Mouse (Mus musculus): ENCODE measurements at regions not wholly inside any gene's neighbourhood (a gene's known extent, or its start where the extent isn't known, plus 50 kb on each side); places are given as distances from the start of the nearest gene placed in this dataset.

DNA sequence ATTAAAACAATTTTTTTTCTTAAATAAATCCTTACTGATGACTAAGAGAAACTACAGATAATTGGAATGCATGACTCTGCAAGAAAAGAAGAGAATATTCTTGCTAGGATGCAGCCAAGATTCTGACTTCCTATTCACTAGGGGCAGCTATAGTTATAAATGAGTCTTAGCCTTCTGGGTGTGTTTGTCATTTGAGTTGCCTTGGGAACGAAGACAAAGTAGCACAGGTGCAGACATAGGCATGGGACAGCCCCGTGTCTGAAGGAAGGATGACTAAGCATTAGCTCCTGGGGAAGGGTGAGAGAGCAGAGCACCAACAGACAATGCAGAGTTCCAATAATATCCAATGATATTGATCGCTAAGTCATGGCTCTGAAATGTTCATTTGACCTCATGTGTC lies 144.3 kb upstream of the Tgfbr2 start:
- Histone ChIP-seq H3K27ac (no peak overlapping the region), H3K9ac (no peak overlapping the region), H3K9me3 (no peaks in the 10 kb centered on the region), H3K36me3 (no peaks in the 10 kb centered on the region), H3K4me3 (no peak overlapping the region), H3K27me3 (no peaks in the 10 kb centered on the region), H3K4me2 (no peak overlapping the region), H3K4me1 (replicated peaks) (no peaks in the 10 kb centered on the region; the same call in 1 of the 2 replicates)
- 77% methylated on average over 3 of the region's 3 CpGs for WGBS
- no peak for ATAC-seq (ENCODE audit: low FRiP score)

DNA sequence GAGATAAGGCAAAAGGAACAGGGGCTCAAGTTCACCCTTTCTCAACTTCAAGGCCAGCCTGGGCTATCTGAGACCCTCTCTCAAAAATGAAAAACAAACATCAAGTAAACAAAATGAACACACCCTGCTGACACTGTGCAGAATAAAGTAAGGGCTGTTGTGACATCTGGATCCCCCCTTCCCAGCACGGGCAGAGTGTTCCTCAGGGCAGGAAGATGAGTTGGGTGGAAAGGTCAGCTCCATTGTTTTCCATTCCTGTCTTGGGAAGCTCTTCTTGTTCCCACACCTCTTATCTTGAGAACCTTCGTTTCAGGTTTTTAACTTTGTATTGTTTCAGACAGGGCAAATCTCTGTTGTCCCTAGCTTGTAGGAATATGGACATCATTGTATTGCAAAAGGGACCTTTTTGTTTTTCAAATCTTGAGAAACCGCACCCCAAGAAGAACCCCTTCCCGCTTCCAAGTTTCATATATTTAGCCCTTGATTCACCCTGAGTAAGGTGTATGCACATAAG lies 141.5 kb upstream of the Tgfbr2 start:
- H3K27me3 ChIP-seq = no peaks in the 10 kb centered on the region
- no peak overlapping the region for H3K4me3 ChIP-seq
- no peak overlapping the region for H3K4me2 ChIP-seq
- no peak overlapping the region for H3K9ac ChIP-seq
- no peaks in the 10 kb centered on the region for H3K9me3 ChIP-seq
- H3K36me3 ChIP-seq = no peaks in the 10 kb centered on the region
- 83% methylated on average over 4 of the region's 4 CpGs for WGBS
- no peak for ATAC-seq (ENCODE audit: low FRiP score)
- no peaks in the 10 kb centered on the region for H3K4me1 ChIP-seq (replicated peaks)
- no peak overlapping the region for H3K27ac ChIP-seq

DNA sequence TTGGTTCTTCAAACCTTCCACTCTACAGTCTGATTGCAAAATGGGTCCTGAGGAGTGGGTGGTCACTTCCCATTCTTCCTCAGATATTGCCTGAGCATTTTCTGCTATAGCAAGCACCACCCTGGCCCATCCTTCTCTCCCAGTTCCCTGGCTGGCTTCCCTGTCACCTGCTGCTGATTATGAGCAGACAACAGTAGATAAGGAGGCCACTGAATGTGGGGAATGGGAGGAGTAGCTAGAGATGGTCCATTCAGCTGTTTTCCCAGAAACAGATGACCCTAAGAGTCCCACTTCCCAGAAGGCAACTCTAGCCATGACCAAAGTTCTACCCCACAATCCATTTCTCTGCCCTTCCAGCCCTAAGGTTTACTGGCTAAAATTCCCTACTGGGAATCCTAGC lies 139.6 kb upstream of the Tgfbr2 start:
- H3K27ac ChIP-seq = no peak overlapping the region
- H3K4me3 ChIP-seq = no peak overlapping the region
- H3K27me3 ChIP-seq = no peaks in the 10 kb centered on the region
- no peaks in the 10 kb centered on the region for H3K4me1 ChIP-seq (replicated peaks)
- no peak for ATAC-seq (ENCODE audit: low FRiP score)
- no peak overlapping the region for H3K4me2 ChIP-seq
- no peaks in the 10 kb centered on the region for H3K36me3 ChIP-seq
- no peak overlapping the region for H3K9ac ChIP-seq
- no peaks in the 10 kb centered on the region for H3K9me3 ChIP-seq

DNA sequence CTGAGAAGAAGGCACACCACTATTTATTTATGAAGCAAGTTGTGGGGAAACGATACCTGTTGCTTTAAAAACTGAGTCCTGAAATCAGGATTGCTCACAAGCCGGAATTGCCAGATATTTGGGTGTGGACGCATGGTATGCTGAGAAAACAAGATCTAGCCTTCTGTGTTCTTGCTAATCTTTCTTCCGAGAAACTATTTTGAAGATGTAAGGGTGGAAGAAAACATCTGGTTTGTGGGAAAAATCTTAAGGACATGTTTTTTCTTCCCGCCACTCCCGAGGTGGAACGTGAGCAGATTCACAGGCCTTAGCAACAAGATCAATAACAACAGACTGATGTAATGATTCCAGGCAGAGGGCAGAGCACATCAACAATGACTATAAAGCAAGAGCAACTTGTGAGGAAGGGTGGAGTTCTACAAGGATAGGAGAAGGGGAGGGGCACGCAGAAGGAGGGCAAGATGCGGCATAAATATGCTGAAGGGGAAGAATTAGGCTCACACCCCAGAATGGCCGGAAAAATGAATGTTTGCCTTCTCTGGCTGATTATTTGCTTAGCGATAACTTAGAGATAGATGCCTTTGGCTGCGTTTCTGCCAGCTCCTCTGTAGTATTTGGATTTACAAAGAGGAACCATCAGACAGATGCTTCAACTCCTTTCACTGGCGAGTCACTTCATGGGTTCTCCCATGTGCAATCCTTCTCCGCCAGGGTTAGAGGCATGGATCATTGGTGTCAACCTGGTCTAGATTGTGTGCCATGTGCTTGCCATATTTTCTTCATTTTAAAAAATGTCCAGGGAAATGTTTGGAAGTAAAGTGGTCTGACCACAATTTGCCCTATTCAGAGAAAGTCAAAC lies 139.0 kb upstream of the Tgfbr2 start:
- no peaks in the 10 kb centered on the region for H3K36me3 ChIP-seq
- no peaks in the 10 kb centered on the region for H3K9me3 ChIP-seq
- H3K27ac ChIP-seq = no peak overlapping the region
- H3K4me2 ChIP-seq = no peak overlapping the region
- no peaks in the 10 kb centered on the region for H3K27me3 ChIP-seq
- H3K9ac ChIP-seq = no peak overlapping the region
- no peak for ATAC-seq (ENCODE audit: low FRiP score)
- no peaks in the 10 kb centered on the region for H3K4me1 ChIP-seq (replicated peaks)
- H3K4me3 ChIP-seq = no peak overlapping the region
- 85% methylated on average over 14 of the region's 14 CpGs for WGBS

DNA sequence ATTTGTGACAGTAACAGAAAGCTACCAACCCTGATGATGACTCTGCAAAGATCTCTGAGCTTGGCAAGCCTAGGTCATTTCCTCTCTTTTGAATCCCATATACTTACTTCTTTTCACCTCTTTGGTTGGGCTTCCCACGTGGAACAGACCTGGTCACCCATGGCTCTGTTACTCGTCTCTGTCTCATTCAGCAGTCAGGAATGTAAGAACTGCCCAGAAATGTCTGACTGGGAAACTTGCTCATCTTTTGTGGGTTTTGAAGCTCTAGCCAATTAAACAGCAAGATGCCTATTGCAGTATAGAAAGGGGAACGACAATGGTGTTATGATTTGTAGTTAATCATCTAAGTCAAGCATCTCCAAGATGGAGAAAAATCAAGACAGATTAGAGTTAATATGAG lies 136.2 kb upstream of the Tgfbr2 start:
- Histone ChIP-seq H3K9me3 (no peaks in the 10 kb centered on the region), H3K4me2 (no peak overlapping the region), H3K4me1 (replicated peaks) (no peaks in the 10 kb centered on the region), H3K27me3 (no peaks in the 10 kb centered on the region), H3K4me3 (no peak overlapping the region), H3K27ac (no peak overlapping the region), H3K36me3 (no peaks in the 10 kb centered on the region), H3K9ac (no peak overlapping the region)
- ATAC-seq (ENCODE audit: low FRiP score) = no peak
- 76% methylated on average over 3 of the region's 3 CpGs for WGBS

DNA sequence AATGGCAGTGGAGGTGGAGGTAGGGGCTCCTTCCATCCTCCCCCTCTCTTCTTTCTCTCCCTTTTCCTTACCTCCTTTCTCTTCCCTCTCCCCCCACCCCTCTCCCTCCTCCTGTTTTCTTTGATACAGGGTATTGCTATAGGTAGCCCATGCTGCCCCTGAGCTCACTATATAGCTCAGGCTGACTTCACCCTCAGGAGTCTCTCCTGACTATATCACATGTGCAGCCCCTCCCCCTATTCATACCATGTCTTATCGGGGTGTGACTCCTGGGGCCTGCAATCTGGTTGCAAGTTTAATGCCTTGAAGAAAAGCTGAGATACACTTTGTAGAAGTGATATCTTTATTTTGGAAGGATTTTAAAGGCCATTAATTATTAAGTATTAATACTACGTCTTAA lies 126.4 kb upstream of the Tgfbr2 start:
- Histone ChIP-seq H3K9me3 (no peaks in the 10 kb centered on the region), H3K4me1 (replicated peaks) (peaks cover 3% of the 10 kb centered on the region; the same call in 1 of the 2 replicates), H3K4me3 (no peak overlapping the region), H3K27me3 (no peaks in the 10 kb centered on the region), H3K9ac (no peak overlapping the region), H3K36me3 (no peaks in the 10 kb centered on the region), H3K27ac (no peak overlapping the region), H3K4me2 (no peak overlapping the region)
- 72% methylated on average over 2 of the region's 2 CpGs for WGBS
- ATAC-seq (ENCODE audit: low FRiP score) = no peak

DNA sequence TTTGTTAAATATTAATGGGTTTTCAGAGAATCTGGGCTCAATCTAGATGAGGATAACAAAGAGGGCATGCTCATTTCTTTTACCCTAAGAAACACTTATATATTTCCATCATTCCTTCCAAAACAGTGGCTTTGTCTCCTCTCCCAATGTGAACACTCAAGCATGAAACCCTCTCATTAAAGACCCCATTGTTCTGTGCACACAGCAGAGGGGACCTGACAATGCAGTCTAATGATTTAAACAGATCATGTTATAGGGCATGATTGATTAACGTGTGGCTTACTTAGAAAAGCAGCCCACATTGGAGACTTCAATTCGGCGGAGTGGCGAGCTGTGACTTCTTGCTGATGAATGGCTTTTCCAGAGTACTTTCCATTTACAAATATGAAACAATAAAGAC lies 123.6 kb upstream of the Tgfbr2 start:
- ATAC-seq (ENCODE audit: low FRiP score) = peak; percentile 57; the same call in 1 of the 2 replicates
- whole genome bisulfite sequencing = 20% methylated on average over 4 of the region's 4 CpGs
- Histone ChIP-seq H3K9me3 (no peaks in the 10 kb centered on the region), H3K27me3 (no peaks in the 10 kb centered on the region), H3K9ac (no peak overlapping the region), H3K4me2 (no peak overlapping the region), H3K4me3 (no peak overlapping the region), H3K27ac (peak overlapping the region; percentile 41), H3K36me3 (no peaks in the 10 kb centered on the region), H3K4me1 (replicated peaks) (peaks cover 3% of the 10 kb centered on the region; the same call in 1 of the 2 replicates)

DNA sequence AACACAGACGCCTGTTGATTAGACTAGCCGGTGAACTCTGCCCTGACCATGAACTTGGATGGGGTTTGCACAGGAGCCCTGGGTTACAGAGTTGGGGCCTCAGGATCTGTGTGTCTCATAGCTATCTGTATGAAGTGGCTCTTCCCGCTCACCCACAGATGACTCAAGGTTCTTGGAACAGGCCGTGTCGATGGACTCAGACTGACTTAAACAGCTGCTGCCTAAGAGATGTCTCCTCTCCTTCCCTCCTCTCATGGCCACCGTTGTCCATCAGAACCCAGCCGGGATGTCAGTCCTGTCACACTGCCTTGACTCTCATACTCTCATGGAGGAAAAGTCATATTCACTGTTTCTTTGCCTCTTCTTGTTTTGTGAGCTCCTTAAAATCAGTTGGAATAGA lies 121.2 kb upstream of the Tgfbr2 start:
- H3K9me3 ChIP-seq = no peaks in the 10 kb centered on the region
- 88% methylated on average over 7 of the region's 7 CpGs for WGBS

DNA sequence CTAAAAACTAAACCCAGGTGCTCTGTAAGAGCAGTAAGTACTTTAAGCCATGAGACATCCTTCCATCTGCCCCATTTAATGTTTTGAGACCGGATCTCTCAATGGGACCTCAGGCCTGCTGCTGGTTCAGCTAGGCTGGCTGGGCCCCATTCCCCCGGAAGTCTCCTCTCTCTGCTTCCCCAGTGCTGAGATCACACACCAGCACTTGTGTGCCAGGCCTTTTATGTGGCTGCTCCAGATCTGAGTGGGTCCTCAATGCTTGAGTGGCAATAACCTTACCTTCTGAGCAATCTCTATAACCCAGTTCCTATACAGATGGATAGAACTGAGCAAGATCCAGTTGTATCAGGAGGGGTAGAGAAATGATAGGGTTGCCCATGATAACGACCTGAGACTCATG lies 118.9 kb upstream of the Tgfbr2 start:
- no peak overlapping the region for H3K4me2 ChIP-seq
- no peaks in the 10 kb centered on the region for H3K27me3 ChIP-seq
- WGBS = 90% methylated on average over 3 of the region's 3 CpGs
- no peaks in the 10 kb centered on the region for H3K36me3 ChIP-seq
- ATAC-seq (ENCODE audit: low FRiP score) = no peak
- H3K4me3 ChIP-seq = no peak overlapping the region
- H3K9ac ChIP-seq = no peak overlapping the region
- no peaks in the 10 kb centered on the region for H3K9me3 ChIP-seq
- H3K27ac ChIP-seq = no peak overlapping the region
- H3K4me1 ChIP-seq (replicated peaks) = peaks cover 3% of the 10 kb centered on the region; the same call in 1 of the 2 replicates

More for the DNA sequence above, 121.2 kb upstream of the Tgfbr2 start:
- no peaks in the 10 kb centered on the region for H3K36me3 ChIP-seq
- no peak overlapping the region for H3K9ac ChIP-seq
- no peak overlapping the region for H3K27ac ChIP-seq
- no peaks in the 10 kb centered on the region for H3K27me3 ChIP-seq
- peaks cover 3% of the 10 kb centered on the region; the same call in 1 of the 2 replicates for H3K4me1 ChIP-seq (replicated peaks)
- no peak overlapping the region for H3K4me3 ChIP-seq
- no peak for ATAC-seq (ENCODE audit: low FRiP score)
- no peak overlapping the region for H3K4me2 ChIP-seq

DNA sequence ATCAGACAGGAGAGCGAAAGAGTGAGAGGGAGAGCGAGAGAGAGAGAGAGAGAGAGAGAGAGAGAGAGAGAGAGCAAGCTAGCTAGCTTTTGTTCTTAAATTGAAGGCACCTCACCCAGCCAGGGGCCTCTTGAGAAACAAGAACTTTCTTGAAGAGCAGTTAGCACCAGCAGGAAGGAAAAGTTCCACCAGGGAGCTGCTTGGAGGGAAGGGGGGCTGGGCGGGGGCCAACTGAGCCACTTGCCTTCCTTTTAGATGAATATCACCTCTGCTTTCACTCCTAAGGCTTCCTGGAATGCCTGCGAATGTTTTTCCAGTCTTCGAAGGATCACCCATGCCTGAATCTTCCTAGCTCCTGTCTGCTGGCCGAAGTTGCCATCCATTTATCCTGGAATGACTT lies 118.0 kb upstream of the Tgfbr2 start:
- H3K4me3 ChIP-seq = no peak overlapping the region
- no peak overlapping the region for H3K9ac ChIP-seq
- no peaks in the 10 kb centered on the region for H3K36me3 ChIP-seq
- ATAC-seq (ENCODE audit: low FRiP score) = no peak
- no peaks in the 10 kb centered on the region for H3K4me1 ChIP-seq (replicated peaks)
- no peak overlapping the region for H3K4me2 ChIP-seq
- no peaks in the 10 kb centered on the region for H3K27me3 ChIP-seq
- no peaks in the 10 kb centered on the region for H3K9me3 ChIP-seq
- 83% methylated on average over 6 of the region's 6 CpGs for WGBS
- H3K27ac ChIP-seq = no peak overlapping the region

DNA sequence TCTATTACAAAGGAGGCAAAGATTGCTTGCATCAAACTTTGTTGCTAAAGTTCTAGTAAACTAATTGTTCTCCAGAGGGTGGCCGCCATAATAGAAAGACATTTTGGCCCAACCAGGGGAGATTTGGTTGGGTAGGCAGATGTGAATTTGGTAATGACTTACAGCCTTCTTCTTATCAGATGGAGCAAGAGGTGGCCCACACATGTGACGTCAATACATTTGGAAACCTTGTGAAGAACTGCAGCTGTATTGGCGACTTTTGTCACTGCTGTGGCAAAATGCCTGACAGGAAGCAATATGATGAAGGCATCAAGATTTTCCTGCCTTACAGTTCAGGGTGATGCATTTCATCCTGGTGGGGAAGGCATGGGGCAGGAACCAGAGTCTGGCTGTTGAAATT lies 116.5 kb upstream of the Tgfbr2 start:
- no peaks in the 10 kb centered on the region for H3K27me3 ChIP-seq
- no peaks in the 10 kb centered on the region for H3K36me3 ChIP-seq
- H3K4me1 ChIP-seq (replicated peaks) = no peaks in the 10 kb centered on the region
- 92% methylated on average over 3 of the region's 3 CpGs for WGBS
- no peak overlapping the region for H3K4me2 ChIP-seq
- no peak overlapping the region for H3K9ac ChIP-seq
- H3K27ac ChIP-seq = no peak overlapping the region
- no peaks in the 10 kb centered on the region for H3K9me3 ChIP-seq
- no peak overlapping the region for H3K4me3 ChIP-seq
- no peak for ATAC-seq (ENCODE audit: low FRiP score)

DNA sequence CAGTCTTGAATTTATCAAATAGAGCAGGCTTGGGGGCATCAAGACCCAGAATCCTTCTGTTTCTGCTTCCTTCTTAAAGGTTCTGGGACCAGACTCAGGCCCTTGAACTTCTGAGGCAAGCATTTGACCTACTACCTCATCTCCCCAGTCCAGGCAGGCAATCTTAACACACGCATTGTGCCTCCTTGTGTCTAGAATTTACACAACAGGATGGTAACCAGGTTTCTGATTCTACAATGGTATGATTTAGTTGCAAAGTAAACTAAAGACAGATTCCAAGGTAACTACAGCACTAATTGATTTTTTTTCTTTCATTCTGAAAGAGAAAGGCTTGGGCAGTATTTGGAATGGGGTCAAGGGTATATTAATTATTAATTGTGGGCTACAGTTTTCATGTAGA lies 115.7 kb upstream of the Tgfbr2 start:
- Histone ChIP-seq H3K4me3 (no peak overlapping the region), H3K9me3 (no peaks in the 10 kb centered on the region), H3K36me3 (no peaks in the 10 kb centered on the region), H3K27ac (no peak overlapping the region), H3K9ac (no peak overlapping the region), H3K4me1 (replicated peaks) (no peaks in the 10 kb centered on the region), H3K4me2 (no peak overlapping the region), H3K27me3 (no peaks in the 10 kb centered on the region)
- no peak for ATAC-seq (ENCODE audit: low FRiP score)
- 90% methylated on average over 1 of the region's 1 CpGs for WGBS

Data from hindbrain, embryonic 13.5 days (tissue).